Mouse (Mus musculus) erythroblast, embryonic 14.5 days (primary cell): ENCODE measurements around the gene Zfp609.

Experiments
- GATA1 ChIP-seq: IDR thresholded peaks from 2 replicates; pipeline ENCODE4 v1.6.1; 2012; ENCODE audit warnings: low read length, inconsistent platforms, mixed read lengths
- TAL1 ChIP-seq: IDR thresholded peaks from 3 replicates; pipeline ENCODE4 v1.6.1; 2012; ENCODE audit warnings: low read length, inconsistent platforms, mixed read lengths

DNA sequence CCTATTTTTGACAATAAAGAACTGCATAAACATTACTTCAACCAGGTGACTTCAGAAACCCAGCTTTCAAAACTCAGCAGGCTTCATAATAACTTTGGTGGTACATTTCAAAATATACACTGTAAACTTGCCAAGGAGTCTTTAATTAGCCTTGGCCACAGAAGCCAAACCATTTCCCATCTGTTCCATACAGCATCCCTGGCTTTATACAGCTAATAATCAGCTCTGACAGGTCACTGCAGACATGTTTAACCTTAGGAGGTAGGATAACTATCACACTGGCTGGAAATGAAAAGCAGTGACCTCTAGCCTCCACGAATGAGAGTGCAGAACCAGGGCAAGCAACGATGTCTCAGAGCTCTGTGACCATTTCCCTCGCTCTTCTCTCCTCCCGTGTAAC is 27.6 kb downstream of the Zfp609 start:
- TF ChIP-seq GATA1 (no peak), TAL1 (no peak)
